Mouse (Mus musculus): ENCODE data around the gene Hist1h4n. TPM values are rescaled to one million over a fixed set of nuclear protein-coding genes. Genes with fewer than 3 reads are reported as not detected.
"Not testable (repeated sequence)": the region's sequence is repeated elsewhere in the genome, so short reads cannot be mapped to it uniquely, and the experiment has no call there.

Gene Hist1h4n
- total RNA-seq, 1 experiment: 3,405 TPM

GRCm38 (mm10) chr13:21847883-21848282 lies 15.9 kb upstream of the Hist1h4n start:
- in situ Hi-C loops (cut with MboI; ENCODE audit: low sequenced_read_pairs in 2 of 2, unreplicated experiment in 2 of 2): no loop called here
- Histone ChIP-seq H3K36me3 (ENCODE audit: control insufficient read depth, insufficient read depth, low read length, poor library complexity, severe bottlenecking) (no peaks in the 10 kb centered on the region), H3K4me3 (ENCODE audit: insufficient read depth in 1 of 2, low read depth in 1 of 2, low read length in 2 of 2, poor library complexity in 1 of 2, severe bottlenecking in 1 of 2) (no peak overlapping the region), H3K27ac (ENCODE audit: insufficient read depth, low read depth, low read length, poor library complexity, severe bottlenecking) (no peak overlapping the region), H3K9ac (ENCODE audit: insufficient read depth, low read depth, low read length, poor library complexity, severe bottlenecking) (no peak overlapping the region), H3K4me1 (ENCODE audit: control insufficient read depth in 2 of 2, insufficient read depth in 2 of 2, low read length in 2 of 2, poor library complexity in 1 of 2) (peaks cover 1 to 4% of the 10 kb centered on the region in 2 experiments; a peak in 1 of 4 replicates), H3K9me3 (ENCODE audit: control insufficient read depth, insufficient read depth, low read depth, low read length) (no peaks in the 10 kb centered on the region)
- no peak for DNase-seq (ENCODE audit: low read depth, low spot score)
- 0 out of 2 replicates have a peak, but pooled peaks have one; percentile 51 for TF ChIP-seq MAFK (IDR thresholded peaks at IDR 0.05; ENCODE audit: insufficient read depth, low read depth, low read length)
- no peak for TF ChIP-seq CHD2 (IDR thresholded peaks at IDR 0.05; ENCODE audit: low read depth, low read length)

- H3K4me3 ChIP-seq (ENCODE audit: insufficient read depth in 1 of 2, low read depth in 1 of 2, low read length in 2 of 2, poor library complexity in 1 of 2, severe bottlenecking in 1 of 2); H3K9ac ChIP-seq (ENCODE audit: insufficient read depth, low read depth, low read length, poor library complexity, severe bottlenecking); H3K9me3 ChIP-seq (ENCODE audit: control insufficient read depth, insufficient read depth, low read depth, low read length); H3K27ac ChIP-seq (ENCODE audit: insufficient read depth, low read depth, low read length, poor library complexity, severe bottlenecking); in situ Hi-C loops (cut with MboI; ENCODE audit: low sequenced_read_pairs in 2 of 2, unreplicated experiment in 2 of 2); H3K4me1 ChIP-seq (ENCODE audit: control insufficient read depth in 2 of 2, insufficient read depth in 2 of 2, low read length in 2 of 2, poor library complexity in 1 of 2); H3K36me3 ChIP-seq (ENCODE audit: control insufficient read depth, insufficient read depth, low read length, poor library complexity, severe bottlenecking); DNase-seq (ENCODE audit: low read depth, low spot score): not testable (repeated sequence)
These were observed 14.4 kb upstream of the Hist1h4n start for GRCm38 (mm10) chr13:21846356-21846755.

GRCm38 (mm10) chr13:21840508-21840907 lies 8.5 kb upstream of the Hist1h4n start:
- H3K27ac ChIP-seq (ENCODE audit: insufficient read depth, low read depth, low read length, poor library complexity, severe bottlenecking); DNase-seq (ENCODE audit: low read depth, low spot score); H3K36me3 ChIP-seq (ENCODE audit: control insufficient read depth, insufficient read depth, low read length, poor library complexity, severe bottlenecking); H3K9ac ChIP-seq (ENCODE audit: insufficient read depth, low read depth, low read length, poor library complexity, severe bottlenecking); H3K4me1 ChIP-seq (ENCODE audit: control insufficient read depth in 2 of 2, insufficient read depth in 2 of 2, low read length in 2 of 2, poor library complexity in 1 of 2); H3K9me3 ChIP-seq (ENCODE audit: control insufficient read depth, insufficient read depth, low read depth, low read length); in situ Hi-C loops (cut with MboI; ENCODE audit: low sequenced_read_pairs in 2 of 2, unreplicated experiment in 2 of 2); H3K4me3 ChIP-seq (ENCODE audit: insufficient read depth in 1 of 2, low read depth in 1 of 2, low read length in 2 of 2, poor library complexity in 1 of 2, severe bottlenecking in 1 of 2): not testable (repeated sequence)

- in situ Hi-C loops (cut with MboI; ENCODE audit: low sequenced_read_pairs in 2 of 2, unreplicated experiment in 2 of 2): not testable (repeated sequence)
These were observed 1.5 kb upstream of the Hist1h4n start, which contains the start of the genes Hist1h2ap and Hist1h2br for GRCm38 (mm10) chr13:21833461-21833860. TSS of gene Hist1h2ap (minus strand) at chr13:21833507. TSS of gene Hist1h2br (plus strand) at chr13:21833743.

GRCm38 (mm10) chr13:21830344-21830743 lies 1.7 kb downstream of the Hist1h4n start:
- Histone ChIP-seq H3K27ac (ENCODE audit: insufficient read depth, low read depth, low read length, poor library complexity, severe bottlenecking) (peak overlapping the region; percentile 70; the same call in 1 of the 2 replicates), H3K9me3 (ENCODE audit: control insufficient read depth, insufficient read depth, low read depth, low read length) (no peaks in the 10 kb centered on the region), H3K4me3 (ENCODE audit: insufficient read depth in 1 of 2, low read depth in 1 of 2, low read length in 2 of 2, poor library complexity in 1 of 2, severe bottlenecking in 1 of 2) (peak overlapping the region; percentile 12 to 16; a peak in 1 of 4 replicates), H3K36me3 (ENCODE audit: control insufficient read depth, insufficient read depth, low read length, poor library complexity, severe bottlenecking) (no peaks in the 10 kb centered on the region), H3K4me1 (ENCODE audit: control insufficient read depth in 2 of 2, insufficient read depth in 2 of 2, low read length in 2 of 2, poor library complexity in 1 of 2) (peaks cover under 1 to 12% of the 10 kb centered on the region in 2 experiments; a peak in 1 of 4 replicates), H3K9ac (ENCODE audit: insufficient read depth, low read depth, low read length, poor library complexity, severe bottlenecking) (peak overlapping the region; percentile 62; the same call in 1 of the 2 replicates)
- DNase-seq (ENCODE audit: low read depth, low spot score): no peak
- in situ Hi-C loops (cut with MboI; ENCODE audit: low sequenced_read_pairs in 2 of 2, unreplicated experiment in 2 of 2): no loop called here
- no peak for TF ChIP-seq ZNF384 (IDR thresholded peaks at IDR 0.05; ENCODE audit: low read depth, low read length)
- no peak for TF ChIP-seq ZC3H11A (IDR thresholded peaks at IDR 0.05; ENCODE audit: borderline replicate concordance, low read depth, low read length)
- TF ChIP-seq CHD2 (IDR thresholded peaks at IDR 0.05; ENCODE audit: low read depth, low read length): no peak
- TF ChIP-seq MAFK (IDR thresholded peaks at IDR 0.05; ENCODE audit: insufficient read depth, low read depth, low read length): no peak
- TF ChIP-seq HCFC1 (IDR thresholded peaks at IDR 0.05; ENCODE audit: borderline replicate concordance, insufficient read depth, low read length): no peak

More at GRCm38 (mm10) chr13:21833461-21833860, 1.5 kb upstream of the Hist1h4n start, which contains the start of the genes Hist1h2ap and Hist1h2br:
- not testable (repeated sequence) for H3K4me3 ChIP-seq (ENCODE audit: insufficient read depth in 1 of 2, low read depth in 1 of 2, low read length in 2 of 2, poor library complexity in 1 of 2, severe bottlenecking in 1 of 2); DNase-seq (ENCODE audit: low read depth, low spot score); H3K9ac ChIP-seq (ENCODE audit: insufficient read depth, low read depth, low read length, poor library complexity, severe bottlenecking); H3K4me1 ChIP-seq (ENCODE audit: control insufficient read depth in 2 of 2, insufficient read depth in 2 of 2, low read length in 2 of 2, poor library complexity in 1 of 2); H3K36me3 ChIP-seq (ENCODE audit: control insufficient read depth, insufficient read depth, low read length, poor library complexity, severe bottlenecking); H3K27ac ChIP-seq (ENCODE audit: insufficient read depth, low read depth, low read length, poor library complexity, severe bottlenecking); H3K9me3 ChIP-seq (ENCODE audit: control insufficient read depth, insufficient read depth, low read depth, low read length)
